Mouse (Mus musculus): ENCODE data around the gene Bysl.

DNA sequence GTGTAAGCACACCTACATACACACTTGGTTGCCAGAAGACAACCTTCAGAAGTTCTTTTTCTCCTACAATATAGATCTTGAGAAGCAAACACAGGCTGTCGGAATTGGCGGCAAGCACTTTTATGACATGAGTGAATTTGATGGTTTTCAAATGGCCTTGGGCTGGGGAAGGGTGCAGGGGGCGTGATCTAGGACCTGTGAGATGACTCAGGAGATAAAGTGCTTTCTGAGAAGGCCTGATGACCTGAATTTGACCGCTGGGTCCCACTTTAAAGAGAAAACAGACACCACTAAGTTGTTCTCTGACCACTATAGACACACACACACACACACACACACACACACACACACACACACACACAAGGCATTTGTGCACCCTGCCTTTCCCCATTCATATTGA, 30.3 kb downstream of the Bysl start:
- TF ChIP-seq CTCF (IDR thresholded peaks at IDR 0.05; ENCODE audit: control insufficient read depth, insufficient read depth, low read length) (no peak), POLR2A (IDR thresholded peaks at IDR 0.05; ENCODE audit: borderline replicate concordance, control insufficient read depth, low read depth, low read length) (no peak)

Data from bone marrow, adult 2 months (tissue).